Mouse (Mus musculus) stomach, embryonic 14.5 days (tissue): ENCODE measurements around the gene Pitpnm3. TPM values are rescaled to one million over a fixed set of nuclear protein-coding genes. Genes with fewer than 3 reads are reported as not detected.
A peak's percentile ranks its signal among the peaks of the same experiment; 100 is the strongest.

Experiments used
- ATAC-seq: fragments of 200-750 bp; cut with Nextera tagmentation; 2 replicates; pipeline ENCODE4 v1.8.0; 2017; ENCODE audit warnings: low read depth, moderate TSS enrichment; ENCODE audit not compliant: insufficient number of reproducible peaks, insufficient read depth, low FRiP score
- H3K27ac ChIP-seq: fragments of 300-500 bp; sonication (generic); 2 replicates; pipeline ENCODE4 v1.5.1; 2014; ENCODE audit warnings: mild to moderate bottlenecking, low read length, moderate library complexity, mixed read lengths
- H3K27me3 ChIP-seq: fragments of 300-500 bp; sonication (generic); 2 replicates; pipeline ENCODE4 v1.6.1; 2014; ENCODE audit warnings: low read length, control low read depth, mixed read lengths; ENCODE audit not compliant: control insufficient read depth, insufficient read depth
- H3K36me3 ChIP-seq: fragments of 300-500 bp; sonication (generic); 2 replicates; pipeline ENCODE4 v1.6.1; 2014; ENCODE audit warnings: mild to moderate bottlenecking, control low read depth, low read length, moderate library complexity, mixed read lengths; ENCODE audit not compliant: control insufficient read depth, insufficient read depth
- H3K4me1 ChIP-seq: fragments of 300-500 bp; sonication (generic); 2 replicates; pipeline ENCODE4 v1.6.1; 2014; ENCODE audit warnings: low read length, control low read depth, mixed read lengths; ENCODE audit not compliant: control insufficient read depth, insufficient read depth
- H3K4me2 ChIP-seq: fragments of 300-500 bp; sonication (generic); replicated peaks from 2 replicates; pipeline ENCODE4 v1.6.1; 2014; ENCODE audit warnings: low read depth, low read length, control low read depth
- H3K4me3 ChIP-seq: fragments of 300-500 bp; sonication (generic); 2 replicates; pipeline ENCODE4 v1.5.1; 2014; ENCODE audit warnings: low read depth, low read length, control low read depth
- H3K9ac ChIP-seq: fragments of 300-500 bp; sonication (generic); replicated peaks from 2 replicates; pipeline ENCODE4 v1.6.1; 2014; ENCODE audit warnings: low read depth, mild to moderate bottlenecking, control low read depth, low read length, moderate library complexity, mixed read lengths
- H3K9me3 ChIP-seq: fragments of 300-500 bp; sonication (generic); 2 replicates; pipeline ENCODE4 v1.6.1; 2016; ENCODE audit warnings: low read depth, low read length, control low read depth; ENCODE audit not compliant: control insufficient read depth
- WGBS: fragments of 180-500 bp; shearing (Covaris S2); extraction: QIAGEN DNeasy Blood & Tissue Kit; methylation state at CpG from one replicate; pipeline ENCODE4 v1.1.7; 2014; 5-methylcytosine and 5-hydroxymethylcytosine counted together
- polyA plus RNA-seq: library from polyadenylated mRNA; unstranded; fragments of >200 nt; fragmentation: Nextera tagmentation; extraction: Ambion mirVana; gene quantifications from 2 replicates; pipeline ENCODE4 v1.2.1, GENCODE M21; 2014

Pitpnm3 gene
- polyA plus RNA-seq, 1 experiment from 2014 or later = 0.52 TPM

DNA sequence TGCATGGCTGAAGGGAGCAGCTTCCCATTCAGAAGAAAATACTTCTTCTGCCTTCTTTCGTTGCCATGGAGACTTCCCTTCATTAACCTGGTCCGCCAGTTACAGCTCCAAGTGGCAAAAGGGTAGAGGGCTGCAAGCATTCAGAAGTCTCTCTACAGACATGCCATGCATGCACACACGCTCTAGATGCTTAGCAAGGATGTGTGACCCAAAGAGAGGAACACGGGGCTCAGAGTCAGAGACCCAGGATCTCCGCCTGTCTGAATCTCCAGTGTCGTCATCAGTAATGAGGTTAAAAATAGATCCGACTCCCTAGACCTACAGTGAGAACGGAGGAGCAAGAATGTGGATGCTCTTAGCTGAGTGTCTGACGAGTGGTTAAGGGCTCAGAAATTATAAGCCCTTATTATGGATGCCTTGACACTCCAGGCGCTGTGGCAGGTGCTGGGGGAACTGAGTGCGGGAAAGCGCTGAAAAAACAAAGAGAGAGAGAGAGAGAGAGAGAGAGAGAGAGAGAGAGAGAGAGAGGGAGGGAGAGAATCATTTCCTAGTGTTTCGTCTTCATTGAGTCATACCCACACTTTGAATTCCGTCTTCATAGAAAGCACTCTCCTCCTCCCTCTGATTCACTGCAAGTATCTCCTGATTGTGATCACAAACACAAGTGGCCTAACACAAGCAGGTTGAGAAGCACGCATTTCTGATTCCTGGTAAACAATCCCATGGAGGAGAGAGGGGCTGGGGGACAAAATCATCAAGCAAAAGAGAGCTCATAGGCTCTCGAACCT is 95.8 kb downstream of the Pitpnm3 start:
- ATAC-seq = no peak
- no peaks in the 10 kb centered on the region for H3K27me3 ChIP-seq
- H3K27ac ChIP-seq = no peak overlapping the region
- peaks cover 4% of the 10 kb centered on the region; the same call in 1 of the 2 replicates for H3K36me3 ChIP-seq
- H3K4me1 ChIP-seq = peaks cover 22% of the 10 kb centered on the region
- no peaks in the 10 kb centered on the region for H3K9me3 ChIP-seq
- 34% methylated on average over 16 of the region's 16 CpGs for WGBS
- no peak overlapping the region for H3K4me3 ChIP-seq
- no peak overlapping the region for H3K9ac ChIP-seq
- no peak overlapping the region for H3K4me2 ChIP-seq

DNA sequence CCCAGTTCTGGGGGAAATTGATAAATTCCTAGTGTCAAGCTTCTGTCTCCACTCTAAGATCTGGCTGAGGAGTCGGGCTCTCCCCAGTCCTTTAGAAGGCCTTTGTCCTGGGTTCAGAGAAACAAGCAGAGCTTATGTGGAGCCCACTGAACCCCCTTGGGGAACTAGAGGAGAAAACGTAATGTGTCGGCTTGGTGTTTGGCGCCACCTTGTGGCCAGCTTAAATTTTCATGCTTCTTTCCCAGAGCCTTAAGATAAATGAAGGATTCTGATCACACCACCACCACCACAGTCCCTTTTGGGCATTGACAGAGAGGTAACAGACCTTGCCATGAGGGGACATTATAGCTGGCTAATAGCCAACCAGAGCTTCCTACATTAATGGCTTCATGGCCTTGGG is 97.6 kb downstream of the Pitpnm3 start:
- Histone ChIP-seq H3K27me3 (no peaks in the 10 kb centered on the region), H3K4me3 (no peak overlapping the region), H3K27ac (no peak overlapping the region), H3K4me1 (peaks cover 8% of the 10 kb centered on the region), H3K9me3 (no peaks in the 10 kb centered on the region), H3K4me2 (no peak overlapping the region), H3K36me3 (no peaks in the 10 kb centered on the region), H3K9ac (no peak overlapping the region)
- 2% methylated on average over 4 of the region's 4 CpGs for whole genome bisulfite sequencing
- no peak for ATAC-seq

DNA sequence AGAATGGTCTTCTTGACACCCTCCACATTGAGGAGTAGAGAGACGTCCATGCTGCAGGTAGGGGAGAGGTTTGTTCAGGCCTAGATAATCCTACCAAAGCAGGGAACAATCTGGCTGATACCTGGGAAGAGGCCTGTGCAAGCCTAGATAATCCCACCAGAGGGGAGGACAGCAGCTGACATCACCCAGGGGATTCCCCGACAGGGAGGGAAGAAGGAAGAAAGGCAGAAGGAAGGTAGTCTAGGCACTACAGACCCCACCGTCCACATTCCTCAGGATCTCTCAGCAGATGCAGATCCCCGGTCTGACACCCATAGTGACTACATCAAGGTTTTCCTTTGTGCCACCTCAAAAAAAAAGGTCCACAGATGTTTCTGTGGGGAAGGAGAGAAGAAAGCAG is 98.2 kb downstream of the Pitpnm3 start, which contains the start of gene Aipl1:
Gene Aipl1, minus strand, starts transcription at position 101 of the 400 bp plus-strand sequence.
- H3K4me2 ChIP-seq = no peak within 1 kb of the TSS
- H3K27ac ChIP-seq = no peak within 1 kb of the TSS
- H3K9ac ChIP-seq = no peak within 1 kb of the TSS
- ATAC-seq = no peak
- no peak within 1 kb of the TSS for H3K4me3 ChIP-seq
- no peaks in the 10 kb centered on the region for H3K36me3 ChIP-seq
- H3K4me1 ChIP-seq = 0 out of 2 replicates have a peak, but pooled peaks cover 4% of the 10 kb centered on the region
- 59% methylated on average over 4 of the region's 4 CpGs for WGBS
- H3K27me3 ChIP-seq = no peaks in the 10 kb centered on the region
- no peaks in the 10 kb centered on the region for H3K9me3 ChIP-seq

DNA sequence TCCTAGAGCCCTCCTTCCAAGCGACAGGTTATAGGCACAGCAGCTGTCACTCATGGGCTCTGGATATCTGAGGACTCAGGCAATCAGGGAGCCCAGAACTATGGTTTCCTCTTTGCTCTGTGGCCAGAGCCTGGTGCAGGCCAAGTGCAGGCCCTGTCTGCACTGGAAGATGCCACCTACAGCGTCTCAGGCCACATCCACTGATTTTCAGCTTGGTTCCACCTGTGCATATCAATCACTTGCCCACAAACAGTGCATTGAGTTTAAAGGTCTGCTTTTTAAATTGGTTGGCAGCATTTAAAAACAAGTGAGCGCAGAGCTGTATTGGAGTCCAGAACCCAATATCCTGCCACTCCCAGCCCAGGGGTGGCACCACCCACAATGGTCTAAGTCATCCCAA is 103.0 kb downstream of the Pitpnm3 start:
- H3K27ac ChIP-seq = no peak overlapping the region
- H3K4me2 ChIP-seq = no peak overlapping the region
- no peak overlapping the region for H3K4me3 ChIP-seq
- no peaks in the 10 kb centered on the region for H3K9me3 ChIP-seq
- H3K4me1 ChIP-seq = no peaks in the 10 kb centered on the region
- no peaks in the 10 kb centered on the region for H3K27me3 ChIP-seq
- H3K9ac ChIP-seq = no peak overlapping the region
- H3K36me3 ChIP-seq = no peaks in the 10 kb centered on the region
- no peak for ATAC-seq
- WGBS = 90% methylated on average over 3 of the region's 3 CpGs

DNA sequence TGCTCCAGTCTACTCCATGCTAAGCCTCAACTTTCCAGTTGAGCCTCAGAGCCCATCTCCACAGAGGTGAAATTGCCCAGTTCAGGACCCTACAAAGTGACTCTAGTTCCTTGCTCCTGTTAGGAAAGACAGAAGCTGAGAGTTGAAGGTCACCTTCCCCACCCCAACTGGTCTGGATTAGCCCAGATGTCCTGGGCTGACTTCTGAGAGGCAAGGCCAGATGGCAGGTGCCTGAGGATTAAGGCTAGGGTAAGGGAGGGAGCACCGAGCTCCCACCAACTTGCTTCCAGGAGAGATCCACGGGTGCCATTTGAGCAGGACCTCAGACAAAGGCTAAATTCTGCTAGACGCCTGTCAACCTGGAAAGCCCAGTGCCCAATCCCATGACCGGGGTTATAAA is 103.5 kb downstream of the Pitpnm3 start:
- Histone ChIP-seq H3K36me3 (no peaks in the 10 kb centered on the region), H3K27me3 (0 out of 2 replicates have a peak, but pooled peaks cover 3% of the 10 kb centered on the region), H3K4me1 (no peaks in the 10 kb centered on the region), H3K27ac (no peak overlapping the region), H3K9me3 (no peaks in the 10 kb centered on the region), H3K4me3 (no peak overlapping the region), H3K4me2 (no peak overlapping the region), H3K9ac (no peak overlapping the region)
- 77% methylated on average over 4 of the region's 4 CpGs for WGBS
- no peak for ATAC-seq

DNA sequence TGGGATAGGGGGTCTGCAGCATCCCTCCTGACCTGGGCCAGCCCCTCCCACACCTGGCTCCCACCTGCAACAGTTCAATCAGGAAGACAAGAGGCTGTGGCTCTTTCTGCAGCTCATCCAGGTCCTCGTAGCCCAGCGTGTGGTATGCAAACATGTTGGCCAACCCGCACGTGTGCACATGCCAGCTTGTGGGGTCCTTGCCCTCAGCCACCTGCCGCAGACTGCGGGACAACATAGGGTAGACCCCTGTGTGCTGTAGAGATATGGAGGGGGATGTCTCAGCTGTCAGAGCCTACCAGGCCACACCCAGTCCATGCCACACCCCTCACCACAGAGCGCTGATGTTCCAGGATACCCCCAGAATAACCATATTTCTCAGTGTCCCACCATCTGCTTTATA is 104.2 kb downstream of the Pitpnm3 start:
- no peaks in the 10 kb centered on the region for H3K36me3 ChIP-seq
- H3K9ac ChIP-seq = no peak overlapping the region
- WGBS = 86% methylated on average over 7 of the region's 7 CpGs
- no peaks in the 10 kb centered on the region for H3K9me3 ChIP-seq
- H3K4me2 ChIP-seq = no peak overlapping the region
- H3K4me1 ChIP-seq = no peaks in the 10 kb centered on the region
- H3K27ac ChIP-seq = no peak overlapping the region
- no peak for ATAC-seq
- 0 out of 2 replicates have a peak, but pooled peaks cover 3% of the 10 kb centered on the region for H3K27me3 ChIP-seq
- H3K4me3 ChIP-seq = no peak overlapping the region

DNA sequence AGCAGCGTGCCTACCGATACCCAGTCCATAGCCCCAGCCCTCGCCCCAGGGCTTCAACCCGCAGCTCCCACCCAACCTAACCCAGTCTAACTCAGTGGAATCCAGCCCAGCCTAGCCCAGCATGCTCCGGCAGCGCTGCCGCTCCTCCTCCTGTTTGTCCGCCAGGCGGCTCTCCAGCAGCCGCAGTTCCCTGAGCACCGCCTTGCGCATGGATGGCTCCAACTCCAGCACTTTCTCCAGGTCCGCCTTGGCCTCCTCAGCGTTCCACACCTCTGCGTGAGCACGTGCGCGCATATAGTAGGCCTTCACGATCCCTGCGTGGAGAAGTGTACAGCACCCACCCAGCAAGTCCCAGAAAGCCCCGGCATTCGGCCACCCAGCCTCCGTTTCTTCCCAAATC is 106.4 kb downstream of the Pitpnm3 start:
- no peak overlapping the region for H3K4me3 ChIP-seq
- no peaks in the 10 kb centered on the region for H3K4me1 ChIP-seq
- H3K4me2 ChIP-seq = no peak overlapping the region
- H3K9me3 ChIP-seq = no peaks in the 10 kb centered on the region
- H3K36me3 ChIP-seq = no peaks in the 10 kb centered on the region
- no peak overlapping the region for H3K9ac ChIP-seq
- ATAC-seq = 0 out of 2 replicates have a peak, but pooled peaks have one; percentile 38
- WGBS = 20% methylated on average over 23 of the region's 23 CpGs
- no peak overlapping the region for H3K27ac ChIP-seq
- H3K27me3 ChIP-seq = 0 out of 2 replicates have a peak, but pooled peaks cover 3% of the 10 kb centered on the region

DNA sequence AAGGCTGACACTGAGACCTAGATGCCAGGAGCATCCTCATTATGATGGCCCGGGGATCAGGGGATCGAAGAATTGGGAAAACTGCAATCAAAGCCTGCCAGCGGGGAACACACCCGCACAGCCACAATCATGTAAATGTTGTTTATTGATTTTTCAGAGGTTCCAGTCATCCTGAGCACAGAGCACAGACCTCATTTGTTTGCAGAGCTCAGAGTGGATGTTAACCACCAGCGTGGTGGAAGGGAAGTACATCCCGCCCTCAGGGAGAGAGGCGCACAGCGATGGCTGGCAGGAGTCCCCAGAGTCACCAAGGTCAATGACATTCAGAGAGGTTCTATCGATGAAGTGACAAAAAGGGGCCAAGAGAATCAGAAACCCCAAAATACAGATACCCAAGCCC is 107.7 kb downstream of the Pitpnm3 start:
- 64% methylated on average over 9 of the region's 9 CpGs for WGBS

More for the DNA sequence above, 107.7 kb downstream of the Pitpnm3 start:
- Histone ChIP-seq H3K4me1 (no peaks in the 10 kb centered on the region), H3K36me3 (no peaks in the 10 kb centered on the region), H3K27ac (no peak overlapping the region), H3K27me3 (0 out of 2 replicates have a peak, but pooled peaks cover 3% of the 10 kb centered on the region), H3K9ac (no peak overlapping the region), H3K4me3 (no peak overlapping the region), H3K4me2 (no peak overlapping the region), H3K9me3 (no peaks in the 10 kb centered on the region)
- no peak for ATAC-seq
